Mouse (Mus musculus): ENCODE data around the gene Lypd6. TPM values are rescaled to one million over a fixed set of nuclear protein-coding genes. Genes with fewer than 3 reads are reported as not detected.
A peak's percentile ranks its signal among the peaks of the same experiment; 100 is the strongest.

Gene Lypd6
- polyA plus RNA-seq (2012; rRNA removed), result 0.29 and 0.53 TPM in 2 replicates

DNA sequence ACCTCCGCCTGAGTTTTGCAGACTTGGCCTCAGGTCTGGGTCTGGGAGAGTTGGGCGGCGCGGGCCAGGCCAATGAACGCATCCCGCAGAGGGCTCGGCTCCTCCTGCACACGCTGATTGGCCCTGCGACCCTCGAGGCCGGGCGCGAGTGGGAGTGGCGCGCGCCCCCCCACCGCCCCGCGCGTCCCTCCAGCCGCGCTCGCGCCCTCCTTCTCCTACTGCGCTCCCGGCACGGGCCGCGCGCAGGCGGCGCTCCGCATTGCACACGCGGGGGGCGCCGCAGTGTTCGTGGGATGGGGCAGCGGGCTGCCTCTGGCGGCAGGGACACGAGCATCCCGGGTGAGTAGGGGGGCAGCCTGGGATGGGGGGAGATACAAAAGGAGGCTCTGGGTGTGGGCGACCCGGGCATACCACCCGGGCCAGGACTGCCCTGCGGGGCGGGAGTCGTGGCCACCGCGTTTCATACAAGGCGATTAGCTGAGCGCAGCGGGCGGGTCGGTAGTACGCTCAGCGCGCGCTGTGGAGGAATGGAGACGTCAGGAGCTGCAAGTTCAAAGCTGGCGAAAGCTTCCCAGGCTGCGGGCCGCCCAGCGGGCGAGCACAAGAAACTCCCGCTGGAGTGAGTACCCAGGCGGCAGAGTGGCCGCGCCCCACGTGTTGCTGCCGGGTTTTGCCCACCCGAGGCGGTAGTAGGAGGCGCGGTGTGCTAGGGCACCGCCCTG lies at the start of gene Lypd6:
Gene Lypd6, plus strand, starts transcription at position 184 of the 722 bp plus-strand sequence.
- DNase-seq (ENCODE audit: low read depth, low spot score), result no peak
- 1% methylated on average over 75 of the region's 76 CpGs for WGBS

GRCm38 (mm10) chr2:50019477-50019876 lies 46.8 kb upstream of the Lypd6 start:
- 28% methylated on average over 1 of the region's 1 CpGs for WGBS

DNA sequence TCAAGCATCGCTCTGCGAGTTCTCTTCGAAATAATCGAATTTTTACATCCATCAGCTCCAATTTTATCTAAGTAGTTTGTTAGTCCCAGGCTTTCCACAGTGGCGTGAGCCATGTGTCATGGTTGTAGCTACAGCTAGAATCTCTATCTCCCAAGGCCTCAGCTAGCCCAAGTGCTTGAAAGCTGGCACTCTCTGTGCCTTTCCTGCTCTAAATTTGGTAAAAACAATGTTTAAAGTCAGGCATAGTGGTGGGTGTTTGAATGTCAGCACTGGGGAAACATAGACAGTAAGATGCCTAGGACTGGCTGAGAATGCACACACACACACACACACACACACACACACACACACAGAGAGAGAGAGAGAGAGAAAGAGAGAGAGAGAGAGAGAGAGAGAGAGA lies 40.7 kb upstream of the Lypd6 start:
- no peak for DNase-seq (ENCODE audit: low read depth, low spot score)
- 76% methylated on average over 5 of the region's 5 CpGs for WGBS

More at GRCm38 (mm10) chr2:50019477-50019876, 46.8 kb upstream of the Lypd6 start:
- DNase-seq (ENCODE audit: low read depth, low spot score), result no peak

GRCm38 (mm10) chr2:50028930-50029329 lies 37.3 kb upstream of the Lypd6 start:
- no peak for DNase-seq (ENCODE audit: low read depth, low spot score)
- 76% methylated on average over 8 of the region's 8 CpGs for WGBS

- 56% methylated on average over 7 of the region's 7 CpGs for WGBS
Observed at GRCm38 (mm10) chr2:50044170-50044870, 21.9 kb upstream of the Lypd6 start.

GRCm38 (mm10) chr2:50044871-50045470 lies 21.3 kb upstream of the Lypd6 start:
- whole genome bisulfite sequencing, result 83% methylated on average over 7 of the region's 7 CpGs
- no peak for DNase-seq (ENCODE audit: low read depth, low spot score)

More at GRCm38 (mm10) chr2:50044170-50044870, 21.9 kb upstream of the Lypd6 start:
- no peak for DNase-seq (ENCODE audit: low read depth, low spot score)

DNA sequence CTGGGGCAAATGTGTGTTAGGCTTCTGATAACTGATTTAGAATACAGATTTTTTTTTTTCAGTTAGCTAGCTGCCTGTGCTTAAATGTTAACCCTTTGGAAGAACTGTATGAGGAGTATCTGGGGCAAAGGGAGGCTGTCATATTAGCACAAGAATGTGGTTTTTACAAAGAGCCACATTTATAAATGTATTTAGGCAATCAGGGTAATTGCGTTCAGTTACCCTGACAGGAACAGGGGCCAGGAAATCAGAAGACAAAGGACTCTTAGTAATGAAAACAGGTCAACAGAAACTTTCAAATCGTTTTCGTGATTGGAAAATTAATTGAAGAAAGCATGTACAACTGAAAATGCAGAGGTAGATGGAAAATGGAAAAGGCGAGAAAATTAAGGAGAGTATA lies 20.4 kb upstream of the Lypd6 start:
- WGBS, result 82% methylated on average over 4 of the region's 4 CpGs
- no peak for DNase-seq (ENCODE audit: low read depth, low spot score)

DNA sequence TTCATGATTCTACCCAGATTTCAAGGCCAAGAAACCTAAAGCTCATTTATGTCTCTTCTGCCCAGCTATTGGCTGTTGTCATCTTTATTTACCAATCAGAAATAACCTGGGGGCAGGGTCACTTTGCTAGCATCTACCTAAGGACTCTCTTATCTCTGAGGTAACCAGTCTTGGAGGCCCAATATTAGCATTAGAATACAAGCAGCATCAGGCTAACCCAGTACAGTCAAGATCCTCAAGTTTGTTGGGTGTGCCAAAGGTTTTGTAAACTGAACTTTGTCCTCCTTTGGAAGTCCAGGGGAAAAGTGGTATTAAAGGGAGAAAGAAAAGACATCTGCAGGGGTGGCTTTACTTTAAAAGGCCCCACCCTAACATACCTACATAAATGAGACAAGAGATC lies 17.8 kb upstream of the Lypd6 start:
- no peak for DNase-seq (ENCODE audit: low read depth, low spot score)

- DNase-seq (ENCODE audit: low read depth, low spot score), result no peak
- WGBS, result 84% methylated on average over 1 of the region's 1 CpGs
Observed at GRCm38 (mm10) chr2:50053893-50054292, 12.3 kb upstream of the Lypd6 start.

DNA sequence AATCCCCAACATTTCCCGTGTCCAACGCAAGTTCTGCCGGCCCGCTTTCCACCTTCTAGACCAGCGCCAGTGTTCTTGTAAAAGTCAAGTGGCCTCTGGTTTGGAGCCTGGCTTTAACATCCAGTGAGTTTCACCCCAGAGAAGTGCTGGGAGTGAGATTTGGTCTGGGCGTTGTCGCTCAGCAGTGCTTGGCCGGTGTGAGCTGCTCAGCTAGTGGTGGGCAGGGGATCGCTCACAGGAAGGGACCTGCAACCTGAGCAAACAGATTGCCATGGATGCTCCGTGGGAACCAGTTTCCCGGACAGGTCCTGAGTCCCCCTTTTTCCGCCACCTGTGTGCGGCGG lies 355 bp upstream of the Lypd6 start:
- no peak for DNase-seq (ENCODE audit: low read depth, low spot score)
- WGBS, result 6% methylated on average over 14 of the region's 14 CpGs

GRCm38 (mm10) chr2:50066968-50067315 lies 713 bp downstream of the Lypd6 start:
- DNase-seq (ENCODE audit: low read depth, low spot score), result no peak
- WGBS, result 3% methylated on average over 9 of the region's 9 CpGs

DNA sequence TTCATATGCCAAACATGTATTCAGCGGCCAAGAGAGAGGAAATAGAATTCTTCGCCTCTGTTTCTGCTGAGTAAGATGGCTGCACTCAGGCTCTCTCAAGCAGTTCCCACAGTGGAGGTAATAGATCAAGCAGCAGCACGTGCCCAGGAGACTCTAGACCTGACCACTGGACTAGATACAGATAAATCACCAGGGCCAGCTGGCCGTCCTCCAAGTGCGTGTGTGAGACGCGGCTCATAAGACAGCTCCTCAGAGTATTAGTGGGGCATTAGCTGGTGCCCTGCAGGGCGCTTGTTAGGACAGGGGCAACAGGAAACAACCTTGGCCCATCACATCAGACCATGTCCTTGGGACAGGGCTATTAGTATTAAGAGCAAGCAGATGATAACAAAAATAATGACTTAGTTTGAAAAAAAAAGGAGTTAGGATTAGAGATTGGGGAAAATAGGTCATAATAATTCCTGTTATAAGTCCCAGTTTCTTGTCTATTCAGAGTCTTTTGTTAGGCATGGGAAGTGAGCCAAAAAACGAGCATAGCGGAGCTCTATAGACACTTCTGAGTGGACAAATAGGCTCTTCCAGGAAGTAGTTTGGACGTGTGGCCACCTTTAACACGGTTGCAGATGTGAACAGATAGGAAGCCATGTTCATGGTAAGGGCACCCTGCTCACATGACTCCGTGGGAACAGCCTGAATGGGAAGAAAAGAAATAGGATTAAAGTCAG lies 3.5 kb downstream of the Lypd6 start:
- no peak for DNase-seq (ENCODE audit: low read depth, low spot score)
- whole genome bisulfite sequencing, result 41% methylated on average over 13 of the region's 13 CpGs

GRCm38 (mm10) chr2:50072158-50072557 lies 5.9 kb downstream of the Lypd6 start:
- 79% methylated on average over 4 of the region's 4 CpGs for WGBS
- no peak for DNase-seq (ENCODE audit: low read depth, low spot score)

DNA sequence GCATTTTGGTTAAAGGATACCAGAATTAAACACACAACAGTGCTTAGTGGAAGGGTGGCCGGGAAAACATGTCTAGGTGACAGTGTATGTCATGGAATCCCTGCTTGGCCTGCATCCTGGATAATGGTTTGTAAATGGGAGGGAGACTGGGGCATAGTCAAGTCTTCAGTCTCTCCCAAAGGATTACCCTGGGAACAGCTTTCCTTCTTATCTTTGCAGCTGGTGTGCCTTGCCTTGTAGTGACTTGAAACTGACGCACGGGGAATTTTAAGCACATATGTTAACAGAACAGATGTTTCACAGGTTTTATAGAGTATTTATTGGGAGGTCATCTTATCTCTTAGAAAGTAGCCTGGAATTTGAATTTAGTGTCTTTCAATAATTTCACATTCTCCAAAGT lies 18.5 kb downstream of the Lypd6 start:
- DNase-seq (ENCODE audit: low read depth, low spot score), result no peak
- WGBS, result 67% methylated on average over 3 of the region's 3 CpGs

DNA sequence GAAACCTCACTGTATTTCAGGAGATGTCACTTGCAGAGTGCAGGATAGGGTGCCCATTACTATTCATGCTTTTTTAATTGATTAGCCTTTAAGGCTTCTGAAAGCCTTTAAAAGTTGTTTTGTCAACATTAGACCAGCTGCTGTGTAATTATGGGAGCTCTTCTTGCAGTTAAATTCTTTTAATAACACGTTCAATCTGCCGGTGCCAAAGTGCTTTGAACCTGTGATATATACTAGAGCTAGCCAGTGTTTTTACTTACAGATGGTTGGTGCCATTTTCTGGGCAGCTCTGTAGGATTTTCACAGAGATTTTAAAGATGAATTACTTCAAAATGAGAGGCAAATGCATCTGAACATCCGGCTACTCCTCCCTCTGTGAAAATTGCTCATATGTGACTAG lies 21.5 kb downstream of the Lypd6 start:
- 53% methylated on average over 3 of the region's 3 CpGs for WGBS
- no peak for DNase-seq (ENCODE audit: low read depth, low spot score)

- no peak for DNase-seq (ENCODE audit: low read depth, low spot score)
- WGBS, result 21% methylated on average over 3 of the region's 3 CpGs
Observed at GRCm38 (mm10) chr2:50096336-50096735, 30.1 kb downstream of the Lypd6 start.

- 22% methylated on average over 9 of the region's 9 CpGs for WGBS
- peak; percentile 25 for DNase-seq (ENCODE audit: low read depth, low spot score)
Observed at GRCm38 (mm10) chr2:50100364-50101151, 34.3 kb downstream of the Lypd6 start.

DNA sequence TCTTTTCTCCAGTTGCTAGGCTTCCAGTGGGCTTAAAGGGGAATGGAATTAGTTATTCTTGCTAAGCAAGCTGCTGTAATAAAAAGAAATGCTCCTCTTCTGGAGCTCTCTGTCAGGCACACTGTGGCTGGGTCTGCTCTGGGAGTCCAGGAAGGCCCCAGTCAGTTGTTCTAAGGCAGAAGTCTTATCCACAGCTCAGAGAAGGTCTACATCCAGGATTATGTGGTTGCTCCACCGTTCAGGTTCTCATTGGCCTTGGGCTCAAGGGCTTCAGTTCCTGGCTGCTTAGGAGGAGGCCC lies 34.9 kb downstream of the Lypd6 start:
- 77% methylated on average over 1 of the region's 1 CpGs for WGBS
- no peak for DNase-seq (ENCODE audit: low read depth, low spot score)

DNA sequence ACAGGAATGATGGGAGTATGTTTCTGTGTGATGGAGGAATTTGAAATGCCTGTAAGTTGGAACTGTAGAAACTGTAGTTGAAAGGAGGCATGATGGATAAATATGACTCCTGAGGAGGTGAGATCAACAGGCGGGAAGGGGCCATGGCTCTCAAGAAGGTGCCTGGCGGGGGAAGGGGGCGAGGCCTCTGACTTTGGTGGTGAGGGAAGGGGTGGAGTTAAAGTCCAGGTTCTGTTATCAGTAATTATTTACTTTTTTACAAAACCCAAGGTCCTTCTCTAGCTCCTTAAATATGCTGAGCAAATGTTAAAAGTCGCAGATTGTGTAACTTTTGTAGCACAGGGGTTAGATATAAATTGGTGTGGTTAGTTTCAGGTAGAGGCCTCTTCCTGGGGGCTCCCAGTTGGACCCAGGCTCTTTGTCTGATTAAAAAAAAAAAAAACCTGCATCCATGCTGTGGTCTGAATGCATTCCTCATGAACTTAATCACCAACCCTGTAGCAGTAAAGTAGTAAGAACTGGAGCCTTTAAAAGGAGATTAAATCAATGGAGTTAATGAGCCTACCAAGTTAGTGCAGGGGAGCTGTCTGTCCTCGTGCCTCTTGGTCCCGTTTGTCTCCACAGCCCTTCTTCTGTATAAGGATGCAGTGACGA lies 37.7 kb downstream of the Lypd6 start:
- no peak for DNase-seq (ENCODE audit: low read depth, low spot score)
- 79% methylated on average over 7 of the region's 7 CpGs for WGBS
